Mouse (Mus musculus): ENCODE measurements around the gene Cgn.

DNA sequence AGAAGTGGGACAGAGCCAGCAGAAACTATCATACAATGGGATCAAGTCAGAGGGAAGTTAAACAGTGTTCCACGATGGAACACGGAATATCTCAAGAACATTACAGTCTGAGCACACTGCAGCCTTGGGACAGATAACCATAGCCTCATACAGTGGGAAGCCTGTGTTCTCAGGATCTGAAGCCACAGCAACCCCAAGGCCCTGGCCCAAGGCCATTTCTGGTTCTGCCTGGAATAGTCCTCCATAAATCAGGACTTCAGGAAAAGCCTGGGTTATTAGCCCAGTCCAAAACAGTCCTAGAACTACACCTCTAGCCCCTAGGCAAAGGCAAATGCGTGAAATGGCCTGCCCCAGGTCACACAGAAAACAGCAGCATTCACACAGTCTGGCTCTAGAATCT is 27.4 kb upstream of the Cgn start:
- TF ChIP-seq CTCF (IDR thresholded peaks at IDR 0.05; ENCODE audit: extremely low read depth, insufficient read length, insufficient replicate concordance, low read depth, low read length): no peak
- TF ChIP-seq POLR2A (IDR thresholded peaks at IDR 0.05; ENCODE audit: low read depth, low read length): no peak
